Mouse (Mus musculus): ENCODE data around the gene Wwp2.

DNA sequence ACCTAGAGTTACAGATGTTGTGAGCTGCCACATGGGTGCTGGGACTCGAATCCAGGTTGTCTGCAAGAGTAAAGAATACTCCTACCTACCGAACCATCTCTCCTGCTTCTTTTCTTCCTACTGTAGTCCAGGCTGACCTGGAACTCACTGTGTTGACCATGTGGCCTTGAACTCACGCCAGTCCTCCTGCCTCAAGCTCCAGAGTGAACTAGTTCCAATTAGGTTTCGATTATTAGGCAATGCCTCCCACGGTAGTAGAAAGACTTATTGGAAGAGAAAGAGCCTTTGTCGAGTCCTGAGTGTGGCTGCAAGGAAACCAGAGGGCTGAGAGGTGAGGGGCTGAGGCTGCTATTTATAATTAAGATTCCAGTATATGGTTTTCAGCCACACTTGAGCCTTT is 42.6 kb downstream of the Wwp2 start:
- no peak for TF ChIP-seq CTCF (IDR thresholded peaks at IDR 0.05; ENCODE audit: low read depth, low read length)
- no peak for TF ChIP-seq POLR2A (IDR thresholded peaks at IDR 0.05; ENCODE audit: extremely low read depth, insufficient read depth, low read length)
